Mouse (Mus musculus): ENCODE measurements around the gene Med22. TPM values are rescaled to one million over a fixed set of nuclear protein-coding genes. Genes with fewer than 3 reads are reported as not detected.
"Not testable (repeated sequence)": the region's sequence is repeated elsewhere in the genome, so short reads cannot be mapped to it uniquely, and the experiment has no call there.

Med22 gene
- polyA plus RNA-seq, 1 experiment: 66.0 TPM

DNA sequence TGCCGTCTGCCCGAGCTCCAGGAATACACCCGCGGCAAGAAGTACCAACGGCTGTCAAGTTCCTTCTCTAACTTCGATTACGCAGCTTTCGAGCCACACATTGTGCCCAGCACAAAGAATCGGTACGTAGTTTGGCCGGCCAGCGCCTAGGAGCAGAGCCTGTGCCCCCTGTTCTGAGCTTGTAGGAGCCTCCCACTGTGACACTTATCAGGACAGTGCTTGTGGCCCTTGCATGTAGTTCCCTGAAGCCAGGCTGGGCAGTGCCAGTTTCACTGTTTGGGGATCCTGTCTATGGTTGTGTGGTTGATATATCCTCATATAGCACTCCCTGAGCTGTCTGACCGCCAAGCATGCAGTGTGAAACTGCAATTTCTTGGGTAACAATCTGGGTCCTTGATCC lies 6.3 kb upstream of the Med22 start:
- DNase-seq (ENCODE audit: low read depth): no peak

DNA sequence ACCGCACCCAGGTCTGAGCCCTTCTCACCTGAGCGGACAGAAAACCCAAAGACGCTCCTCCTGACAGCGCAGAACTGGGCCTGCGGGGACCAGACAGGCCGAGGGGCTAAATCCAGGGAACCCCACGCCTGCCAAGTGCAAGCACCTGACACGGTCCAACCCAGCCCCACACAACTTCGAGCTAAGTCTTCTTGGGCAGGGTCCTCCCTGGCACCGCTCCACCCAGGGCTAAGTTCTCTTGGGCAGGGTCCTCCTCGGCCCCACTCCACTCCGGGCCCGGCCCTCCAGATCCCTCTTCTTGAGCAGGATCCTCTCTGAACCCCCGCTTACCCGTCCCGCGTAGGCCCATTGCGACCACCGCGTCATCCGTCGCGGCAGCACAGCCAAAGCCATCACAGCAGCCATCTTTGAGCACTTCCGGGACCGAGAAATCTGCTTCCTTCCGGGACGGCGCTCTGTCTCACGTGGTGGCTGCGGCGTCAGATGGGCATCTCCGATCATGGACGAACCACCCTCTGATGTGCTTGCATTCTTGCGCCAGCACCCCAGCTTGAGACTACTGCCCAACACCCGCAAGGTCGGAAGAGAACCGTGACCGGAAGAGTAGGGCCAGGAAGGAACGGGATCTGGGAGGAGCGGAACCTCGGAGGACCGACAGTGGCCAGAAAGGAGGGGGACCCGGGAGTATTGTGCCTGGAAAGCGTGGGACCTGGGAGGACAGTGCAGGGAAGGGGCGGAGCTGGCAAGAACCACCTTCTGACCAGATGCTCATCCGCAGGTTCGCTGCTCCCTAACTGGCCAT lies 5.7 kb upstream of the Med22 start, which contains the start of the genes Surf2 and Surf1:
Gene Surf2, plus strand, starts transcription at position 441 of the 802 bp plus-strand sequence.
Gene Surf1, minus strand, starts transcription at position 604 of the 802 bp plus-strand sequence.
- no peak for DNase-seq (ENCODE audit: low read depth)

DNA sequence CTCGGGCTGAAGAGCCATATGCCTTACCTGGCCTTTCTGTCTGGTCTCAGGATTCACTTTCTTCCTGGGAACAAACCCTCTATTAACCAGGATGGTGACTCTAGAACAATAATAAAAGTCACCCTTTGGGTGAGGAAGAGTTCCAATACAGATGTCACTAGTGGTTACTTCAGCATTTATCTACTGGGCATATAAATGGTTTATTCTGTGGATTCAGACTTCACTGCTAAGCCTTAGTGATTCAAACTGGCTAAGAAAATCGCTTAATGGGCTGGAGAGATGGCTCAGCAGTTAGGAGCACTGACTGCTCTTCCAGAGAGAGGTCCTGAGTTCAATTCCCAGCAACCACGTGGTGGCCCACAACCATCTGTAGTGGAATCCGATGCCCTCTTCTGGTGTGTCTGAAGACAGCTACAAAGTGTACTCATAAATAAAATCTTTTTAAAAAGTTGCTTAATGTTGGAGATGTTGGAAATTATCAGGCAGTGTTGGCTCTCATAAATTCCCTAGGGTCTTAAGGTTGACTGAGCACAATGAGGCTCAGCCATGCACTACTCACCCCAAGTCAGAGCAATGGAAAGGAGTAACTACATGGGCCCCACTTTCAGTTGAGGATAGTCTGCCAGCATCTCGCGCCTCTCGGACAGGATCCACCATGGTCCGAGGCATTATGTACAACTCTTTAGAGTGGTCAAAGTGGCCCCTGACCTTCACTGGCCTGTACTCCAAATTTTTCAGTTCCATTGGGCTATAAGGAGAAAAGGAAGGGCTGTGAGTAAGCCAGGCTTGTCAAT lies 3.9 kb upstream of the Med22 start:
- DNase-seq (ENCODE audit: low read depth): no peak

DNA sequence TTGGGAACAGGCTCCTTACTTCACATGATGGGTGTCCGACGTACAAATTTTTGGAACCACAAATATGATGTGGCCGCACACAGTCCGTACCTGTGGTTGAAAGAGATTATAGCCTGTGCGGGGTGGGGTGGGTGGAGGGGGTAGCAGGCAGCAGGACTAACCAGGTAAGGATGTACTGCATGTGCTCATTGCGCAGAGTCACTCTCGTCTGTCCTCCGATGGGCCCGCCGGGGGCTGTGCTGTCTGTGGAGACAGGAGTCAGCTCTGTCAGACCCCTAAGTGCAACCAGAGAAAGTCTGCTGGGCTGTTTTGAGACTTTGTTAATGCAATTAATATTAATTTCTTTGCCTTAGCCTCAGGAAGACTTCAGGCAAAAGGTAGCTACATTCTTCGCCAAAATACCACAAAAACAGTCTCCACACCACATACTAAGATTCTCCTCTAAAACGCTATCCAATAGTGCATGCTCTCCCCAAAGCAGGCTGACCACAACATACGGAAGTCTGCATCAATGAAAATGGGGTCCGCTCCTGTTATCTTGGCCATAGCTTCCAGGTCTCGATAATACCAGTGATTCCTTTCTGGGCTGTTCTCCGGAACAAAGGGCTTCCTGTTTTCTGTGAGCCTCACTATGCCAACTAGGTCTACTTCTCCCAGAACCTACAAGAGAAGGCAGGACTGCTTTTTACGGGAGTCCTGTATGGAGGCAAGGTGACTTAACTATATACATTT lies 3.1 kb upstream of the Med22 start:
- DNase-seq (ENCODE audit: low read depth): no peak

DNA sequence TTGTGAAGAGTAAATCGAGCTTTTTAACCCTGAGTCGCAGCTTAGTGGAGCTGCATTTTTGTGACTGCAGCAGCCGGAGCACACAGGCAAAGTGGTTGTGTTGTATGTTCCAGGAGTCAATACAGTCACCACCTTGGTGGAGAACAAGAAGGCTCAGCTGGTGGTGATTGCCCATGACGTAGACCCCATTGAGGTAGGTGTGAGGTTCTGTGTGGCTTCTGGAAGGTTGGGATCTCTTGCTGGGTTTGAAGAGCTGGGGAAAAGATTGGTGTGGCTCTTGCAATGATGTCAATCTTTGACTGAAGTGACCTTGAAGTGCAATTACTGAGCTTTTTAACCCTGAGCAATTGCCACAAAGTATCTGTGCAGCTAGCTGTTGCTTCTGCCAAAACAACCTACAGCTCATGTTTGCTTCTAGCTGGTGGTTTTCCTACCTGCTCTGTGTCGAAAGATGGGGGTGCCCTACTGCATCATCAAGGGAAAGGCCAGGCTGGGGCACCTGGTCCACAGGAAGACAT lies 1.8 kb upstream of the Med22 start:
- no peak for DNase-seq (ENCODE audit: low read depth)

DNA sequence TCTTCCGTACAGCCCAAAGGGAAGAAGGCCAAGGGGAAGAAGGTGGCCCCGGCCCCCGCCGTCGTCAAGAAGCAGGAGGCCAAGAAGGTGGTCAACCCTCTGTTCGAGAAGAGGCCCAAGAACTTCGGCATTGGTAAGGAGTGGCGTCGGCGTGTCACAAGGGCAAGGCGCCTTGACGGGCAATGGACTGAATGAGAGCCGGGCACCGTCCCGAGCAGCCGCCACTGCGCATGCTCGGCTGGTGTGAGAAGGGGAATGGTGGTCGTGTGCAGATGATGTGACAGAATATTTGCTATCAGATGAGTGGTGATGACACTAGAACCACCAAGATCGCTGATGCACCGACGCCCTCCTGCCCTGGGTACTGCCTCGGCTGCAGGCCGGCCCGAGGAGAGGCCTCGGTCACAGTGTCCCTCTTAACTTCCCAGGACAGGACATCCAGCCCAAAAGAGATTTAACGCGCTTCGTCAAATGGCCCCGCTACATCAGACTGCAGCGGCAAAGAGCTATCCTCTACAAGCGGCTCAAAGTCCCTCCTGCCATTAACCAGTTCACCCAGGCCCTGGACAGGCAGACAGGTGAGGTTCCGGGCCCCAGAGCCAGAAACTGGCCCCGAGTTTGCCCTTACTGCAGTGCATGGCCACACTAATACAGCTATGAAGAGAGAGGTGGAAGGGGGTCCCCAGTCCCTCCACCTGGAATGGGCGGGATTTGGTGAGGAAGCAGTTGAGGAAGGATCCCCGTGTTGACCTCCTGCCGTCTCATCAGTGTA lies 703 bp upstream of the Med22 start:
- DNase-seq (ENCODE audit: low read depth): no peak

DNA sequence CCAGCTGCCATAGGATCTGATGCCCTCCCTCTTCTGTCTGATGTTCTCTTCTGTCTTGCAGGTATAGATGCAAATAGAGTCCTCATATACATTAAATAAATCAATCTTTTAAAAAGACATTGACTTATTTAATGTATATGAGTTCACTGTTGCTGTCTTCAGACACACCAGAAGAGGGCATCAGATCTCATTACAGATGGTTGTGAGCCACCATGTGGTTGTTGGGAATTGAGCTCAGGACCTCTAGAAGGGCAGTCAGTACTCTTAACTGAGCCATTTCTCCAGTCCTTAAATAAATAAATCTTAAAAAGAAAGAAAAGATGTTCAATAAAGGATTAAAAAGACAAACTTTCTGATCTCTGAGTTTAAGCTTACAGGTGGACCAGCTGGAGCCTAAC lies 1.1 kb downstream of the Med22 start:
- DNase-seq (ENCODE audit: low read depth): no peak

DNA sequence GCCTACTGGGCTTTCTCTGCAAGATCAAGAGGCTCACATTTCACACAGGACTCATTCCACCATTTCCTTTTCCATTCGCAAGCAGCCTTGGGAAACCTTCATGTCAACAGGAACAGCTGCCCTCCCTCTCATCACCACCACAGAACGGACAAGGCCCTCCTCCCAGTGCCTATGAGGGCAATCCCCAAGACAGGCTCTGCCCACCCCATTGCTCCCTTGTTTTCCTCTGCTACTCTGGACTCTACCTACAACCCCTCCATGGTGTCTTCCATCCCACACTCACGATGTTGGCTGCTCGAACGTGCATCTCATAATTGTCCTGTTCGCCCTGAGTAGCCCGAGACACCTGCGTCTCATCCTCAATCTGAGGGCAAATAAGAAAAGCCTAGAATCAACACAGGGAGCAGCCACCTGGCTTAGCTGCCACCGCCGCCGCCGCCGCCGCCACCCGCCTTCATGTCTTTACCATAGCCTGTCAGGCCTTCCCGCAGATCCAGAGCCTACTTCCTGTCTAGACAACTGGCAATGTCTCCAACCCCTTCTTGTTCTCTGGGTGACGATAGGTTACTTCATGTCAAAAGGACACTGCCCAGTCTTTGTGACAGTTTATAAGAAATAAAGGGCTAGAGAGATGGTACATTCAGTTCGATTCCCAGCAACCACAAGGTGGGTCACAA lies 1.6 kb downstream of the Med22 start:
- DNase-seq (ENCODE audit: low read depth): no peak

DNA sequence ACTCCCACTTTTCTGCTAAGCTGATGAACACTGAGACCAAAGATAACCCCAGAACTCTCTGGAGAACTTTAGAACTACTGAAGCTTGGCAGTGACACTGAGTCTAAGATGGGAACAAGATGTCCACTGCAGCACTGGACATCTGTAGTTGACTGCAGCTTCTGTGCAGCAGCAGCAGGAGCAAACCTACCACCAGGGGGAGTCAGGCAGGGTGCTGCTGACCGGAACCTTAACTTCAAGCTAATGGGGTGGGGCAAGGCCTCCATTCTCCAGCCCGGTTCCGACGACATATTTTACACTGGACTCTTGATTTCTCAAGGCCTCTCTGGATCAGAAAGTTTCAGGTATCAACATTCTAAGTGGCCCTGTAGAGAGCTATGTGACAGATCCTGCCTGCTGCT lies 3.4 kb downstream of the Med22 start:
- no peak for DNase-seq (ENCODE audit: low read depth)

DNA sequence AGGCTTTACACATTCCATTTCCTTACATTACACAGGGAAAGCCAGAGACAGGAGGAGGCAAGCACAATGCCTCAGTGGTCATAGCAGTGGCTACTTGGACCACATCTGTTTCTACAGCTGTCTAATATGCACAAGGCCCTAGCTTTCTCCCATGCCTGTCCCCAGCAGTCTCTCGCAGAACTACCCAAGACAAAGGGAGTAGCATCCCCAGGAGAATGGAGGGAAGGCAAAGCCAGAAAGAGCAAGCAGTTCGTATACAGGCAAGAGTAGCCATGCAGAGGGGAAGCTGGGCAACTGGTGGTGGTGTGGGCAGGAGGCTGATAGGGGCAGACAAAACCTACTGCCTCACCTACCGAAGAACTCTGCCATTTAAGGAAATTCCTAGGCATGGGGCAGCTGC lies 4.0 kb downstream of the Med22 start:
- DNase-seq (ENCODE audit: low read depth): no peak

DNA sequence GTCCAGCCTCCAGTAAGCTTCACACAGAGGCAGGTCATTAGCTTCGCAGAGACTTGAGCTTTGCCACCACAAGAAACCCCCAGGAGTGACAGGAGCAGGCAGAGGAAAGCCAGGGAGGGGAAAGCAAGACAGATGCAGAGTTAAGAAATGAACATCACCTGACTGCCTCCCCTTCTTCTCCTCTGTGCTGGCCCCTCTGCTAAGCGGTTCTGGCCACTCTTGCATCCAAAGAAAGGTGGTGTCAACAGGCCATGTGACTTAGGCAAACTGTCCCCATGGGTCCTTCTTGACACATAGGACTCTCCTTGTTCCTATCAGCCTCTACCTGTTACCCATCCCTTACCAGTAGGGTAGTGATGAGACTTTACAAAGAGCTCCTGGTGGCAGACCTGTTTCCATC lies 4.5 kb downstream of the Med22 start:
- DNase-seq (ENCODE audit: low read depth): no peak

DNA sequence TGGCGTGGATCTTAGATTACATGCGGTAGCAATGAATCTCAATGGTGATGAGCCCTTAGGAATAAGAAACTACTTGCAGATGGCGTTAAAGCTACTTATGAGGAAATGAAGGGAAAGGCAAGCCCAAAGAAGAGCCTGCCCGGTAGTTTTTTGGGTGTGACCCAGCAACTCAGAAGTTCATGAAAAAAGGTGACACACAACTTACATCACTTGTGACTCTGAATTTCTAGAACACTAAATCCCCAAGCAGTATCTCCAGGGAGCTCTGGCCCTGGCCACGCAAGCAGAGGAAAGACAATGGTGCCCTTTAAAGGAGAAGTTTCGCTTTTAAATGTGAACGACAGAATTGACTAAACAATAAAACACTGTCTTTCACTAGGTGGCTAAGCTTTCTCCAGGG lies 7.2 kb downstream of the Med22 start:
- no peak for DNase-seq (ENCODE audit: low read depth)

DNA sequence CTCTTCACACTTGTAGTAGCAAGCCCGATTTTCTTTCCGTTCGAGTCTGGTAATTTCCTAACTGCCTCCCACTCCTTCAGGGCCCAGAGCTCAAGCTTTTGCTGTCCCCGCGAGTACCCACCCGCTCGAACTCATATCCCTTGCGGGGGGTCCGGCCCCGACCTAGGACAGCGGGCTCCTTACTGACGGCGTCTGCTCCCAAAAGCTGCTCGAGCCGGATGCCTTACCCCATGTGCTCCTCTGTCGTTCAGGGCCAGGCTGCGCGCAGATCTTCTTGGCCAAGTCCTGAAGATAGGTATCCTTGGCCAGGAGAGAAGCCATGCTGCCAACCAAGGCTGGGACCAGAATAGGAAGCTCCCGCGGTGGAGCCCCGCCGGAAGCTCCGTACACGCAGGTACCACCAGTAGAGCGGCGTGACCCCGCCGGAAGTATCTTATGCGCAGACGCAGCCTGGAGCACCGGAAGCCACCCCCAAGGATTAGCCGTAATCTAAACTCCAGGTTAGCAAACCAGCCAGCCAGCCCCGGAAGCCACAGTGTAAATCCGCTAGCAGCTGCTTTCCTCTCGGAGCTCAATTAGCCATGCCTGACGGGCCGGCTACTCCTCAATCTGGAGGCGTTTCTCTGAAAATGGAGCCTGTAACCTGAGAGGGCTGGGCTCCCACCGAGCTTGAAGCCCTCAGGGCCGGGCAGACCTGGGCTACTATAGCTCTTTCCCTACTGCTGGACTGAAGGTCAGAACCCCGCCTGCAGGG lies 7.8 kb downstream of the Med22 start, which contains the start of gene Surf6:
Gene Surf6, minus strand, starts transcription at position 413 of the 754 bp plus-strand sequence.
- DNase-seq (ENCODE audit: low read depth): no peak

DNA sequence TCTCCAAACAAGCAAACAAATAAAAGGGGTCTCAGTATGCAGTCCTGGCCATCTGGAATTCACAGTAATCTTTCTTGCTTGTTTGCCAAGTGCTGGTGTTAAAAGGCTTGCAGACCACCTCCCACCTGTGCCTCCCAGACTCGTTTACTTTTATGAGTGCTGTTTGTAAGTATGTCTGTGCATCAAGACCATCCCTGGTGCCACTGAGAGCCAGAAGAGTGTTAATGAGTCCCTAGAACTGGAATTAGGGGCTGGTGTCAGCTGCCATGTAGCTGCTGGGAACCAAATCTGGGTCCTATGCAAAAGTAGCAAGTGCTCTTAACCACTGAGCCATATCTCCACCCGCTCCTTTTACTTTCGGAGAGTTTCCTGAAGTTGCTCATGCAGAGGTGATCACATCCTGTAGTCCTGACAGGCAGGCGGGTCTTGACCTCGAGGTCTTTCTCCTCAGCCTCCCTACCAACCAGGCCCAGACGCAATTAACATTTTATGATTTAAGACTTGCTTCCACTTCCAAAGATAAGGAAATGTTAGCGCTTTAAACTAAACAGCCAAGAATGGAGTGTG lies 8.6 kb downstream of the Med22 start:
- DNase-seq (ENCODE audit: low read depth): no peak

DNA sequence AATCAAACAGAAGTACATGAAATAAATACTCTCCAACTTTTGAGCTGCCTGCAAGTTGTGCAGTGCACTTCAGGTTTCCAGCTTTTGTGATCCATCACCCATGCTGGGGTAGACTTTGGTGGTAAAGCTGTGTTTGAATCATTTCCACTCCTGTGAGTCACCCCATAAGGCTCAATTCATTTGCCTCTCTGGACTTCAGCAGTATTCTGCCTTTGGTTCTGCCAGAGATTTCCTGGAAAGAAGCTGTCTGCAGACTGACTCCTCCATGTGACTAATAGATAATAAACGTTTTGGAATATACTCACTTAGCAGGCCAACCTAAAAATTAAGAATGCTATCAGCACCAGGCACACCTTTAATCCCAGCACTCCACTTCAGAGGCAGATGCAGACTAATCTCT lies 9.7 kb downstream of the Med22 start:
- DNase-seq (ENCODE audit: low read depth): no peak

DNA sequence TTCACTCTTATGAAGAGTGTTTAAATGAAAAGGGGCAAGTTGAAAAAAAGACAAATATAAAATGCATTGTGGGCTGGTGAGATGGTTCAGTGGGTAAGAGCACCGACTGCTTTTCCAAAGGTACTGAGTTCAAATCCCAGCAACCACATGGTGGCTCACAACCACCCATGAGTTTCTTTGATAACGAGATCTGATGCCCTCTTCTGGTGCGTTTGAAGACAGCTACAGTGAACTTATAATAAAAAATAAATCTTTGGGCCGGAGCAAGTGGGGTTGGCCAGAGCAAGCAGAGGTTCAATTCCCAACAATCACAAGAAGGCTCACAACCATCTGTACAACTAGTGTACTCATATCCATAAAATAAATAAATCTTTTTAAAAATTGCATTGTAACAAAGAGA lies 14.6 kb downstream of the Med22 start:
- no peak for DNase-seq (ENCODE audit: low read depth)

DNA sequence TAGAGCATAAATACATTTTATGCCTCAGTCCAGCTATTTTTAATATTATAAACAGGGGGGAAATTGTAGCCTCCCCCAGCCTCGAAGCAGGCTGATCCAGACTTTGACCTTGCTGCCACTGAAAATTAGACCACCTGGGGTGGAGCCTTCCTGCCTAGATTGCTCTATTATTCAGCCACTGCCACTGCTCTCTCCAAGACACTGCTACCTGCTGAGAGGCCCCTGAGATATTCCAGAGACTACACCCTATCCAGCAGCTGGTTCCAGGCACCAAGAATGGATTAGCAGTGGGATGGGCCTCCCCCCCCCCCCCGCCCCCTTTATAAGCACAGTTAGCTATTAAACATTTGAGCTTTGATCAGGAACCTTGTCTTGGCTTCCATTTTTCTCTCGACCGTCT lies 24.3 kb downstream of the Med22 start:
- not testable (repeated sequence) for DNase-seq (ENCODE audit: low read depth)

DNA sequence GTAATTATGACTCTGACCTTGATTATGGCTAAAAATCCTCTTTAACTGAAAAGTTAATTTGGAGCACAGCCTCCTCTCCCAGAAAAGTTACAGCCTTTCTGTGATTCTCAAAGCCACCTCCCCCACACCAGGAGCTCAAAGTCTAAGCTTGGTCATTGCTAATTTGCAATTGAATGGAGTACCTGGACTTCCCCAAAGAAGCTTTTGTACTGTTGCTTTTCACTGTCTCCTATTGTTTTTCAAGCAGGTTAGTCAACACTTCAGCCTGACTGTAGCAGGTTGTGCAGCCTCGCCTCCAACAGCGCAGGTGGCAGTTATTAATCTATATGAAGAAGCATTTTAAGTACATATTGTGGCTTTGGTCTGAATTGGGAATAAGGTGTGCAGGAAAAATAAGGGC lies 24.9 kb downstream of the Med22 start:
- not testable (repeated sequence) for DNase-seq (ENCODE audit: low read depth)

DNA sequence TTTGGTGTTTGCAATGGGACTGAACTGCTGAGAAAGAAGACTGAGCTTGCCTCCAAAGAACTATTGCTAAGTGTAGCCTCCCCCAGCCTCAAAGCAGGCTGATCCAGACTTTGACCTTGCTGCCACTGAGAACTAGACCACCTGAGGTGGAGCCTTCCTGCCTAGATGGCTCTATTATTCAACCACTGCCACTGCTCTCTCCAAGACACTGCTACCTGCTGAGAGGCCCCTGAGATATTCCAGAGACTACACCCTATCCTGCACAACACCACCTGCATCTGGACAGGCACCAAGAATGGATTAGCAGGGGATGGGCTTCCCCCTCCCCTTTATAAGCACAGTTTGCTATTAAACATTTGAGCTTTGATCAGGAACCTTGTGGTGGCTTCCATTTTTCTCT lies 31.9 kb downstream of the Med22 start:
- no peak for DNase-seq (ENCODE audit: low read depth)

DNA sequence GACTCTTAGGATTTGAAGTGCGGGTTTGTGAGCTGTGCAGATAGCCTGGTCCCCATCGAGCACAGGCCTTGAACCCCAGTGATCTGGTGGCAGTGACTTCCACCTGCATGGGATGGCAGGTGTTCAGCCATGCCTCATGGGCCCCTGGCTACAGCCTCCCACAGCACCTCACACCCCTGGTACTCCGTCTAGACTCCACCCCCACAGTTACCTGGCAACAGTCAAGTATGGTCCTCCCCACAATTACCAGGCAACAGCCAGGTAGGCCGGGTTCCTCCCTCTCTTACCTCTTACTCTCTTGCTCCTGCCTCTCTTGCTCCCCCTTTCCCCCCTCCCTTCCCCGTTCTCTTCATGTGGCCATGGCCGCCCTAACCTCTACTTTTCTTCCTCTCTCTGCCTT lies 39.8 kb downstream of the Med22 start:
- DNase-seq (ENCODE audit: low read depth): no peak

Measured in gonadal fat pad, adult 2 months (tissue).